Mouse (Mus musculus) heart, embryonic 11.5 days (tissue): Measurements from ENCODE around the gene Hdac9. TPM values are rescaled to one million over a fixed set of nuclear protein-coding genes. Genes with fewer than 3 reads are reported as not detected.
A peak's percentile ranks its signal among the peaks of the same experiment; 100 is the strongest.

Experiments
- ATAC-seq: fragments of 200-750 bp; cut with Nextera tagmentation; replicated peaks from 2 replicates; pipeline ENCODE4 v1.8.0; 2017; ENCODE audit warnings: moderate library complexity; ENCODE audit not compliant: insufficient number of reproducible peaks, low FRiP score, low TSS enrichment
- H3K27ac ChIP-seq: fragments of 300-500 bp; sonication (generic); 2 replicates; pipeline ENCODE4 v1.5.1; 2014; ENCODE audit warnings: mild to moderate bottlenecking, low read depth, low read length
- H3K27me3 ChIP-seq: fragments of 300-500 bp; sonication (generic); 2 replicates; pipeline ENCODE4 v1.6.1; 2014; ENCODE audit warnings: mild to moderate bottlenecking, low read length, mixed read lengths; ENCODE audit not compliant: control insufficient read depth, insufficient read depth
- H3K36me3 ChIP-seq: fragments of 300-500 bp; sonication (generic); 2 replicates; pipeline ENCODE4 v1.6.1; 2014; ENCODE audit warnings: mild to moderate bottlenecking, low read length, moderate library complexity, mixed read lengths; ENCODE audit not compliant: control insufficient read depth, insufficient read depth
- H3K4me1 ChIP-seq: fragments of 300-500 bp; sonication (generic); 2 replicates; pipeline ENCODE4 v1.6.1; 2014; ENCODE audit warnings: low read length; ENCODE audit not compliant: control insufficient read depth, insufficient read depth
- H3K4me2 ChIP-seq: fragments of 300-500 bp; sonication (generic); 2 replicates; pipeline ENCODE4 v1.6.1; 2014; ENCODE audit warnings: mild to moderate bottlenecking, moderate library complexity
- H3K4me3 ChIP-seq: fragments of 300-500 bp; sonication (generic); 2 replicates; pipeline ENCODE4 v1.5.1; 2014; ENCODE audit warnings: low read depth, low read length
- H3K9ac ChIP-seq: fragments of 300-500 bp; sonication (generic); 2 replicates; pipeline ENCODE4 v1.6.1; 2014; ENCODE audit warnings: mild to moderate bottlenecking, low read depth, low read length, moderate library complexity
- H3K9me3 ChIP-seq: fragments of 300-500 bp; sonication (generic); replicated peaks from 2 replicates; pipeline ENCODE4 v1.6.1; 2016; ENCODE audit warnings: low read length; ENCODE audit not compliant: control insufficient read depth
- WGBS: fragments of 180-500 bp; shearing (Covaris S2); extraction: QIAGEN DNeasy Blood & Tissue Kit; methylation state at CpG from one replicate; pipeline ENCODE4 v1.1.7; 2014; ENCODE audit not compliant: insufficient replicate concordance; 5-methylcytosine and 5-hydroxymethylcytosine counted together
- polyA plus RNA-seq: library from polyadenylated mRNA; unstranded; fragments of >200 nt; fragmentation: Nextera tagmentation; extraction: Ambion mirVana; gene quantifications from 2 replicates; pipeline ENCODE4 v1.2.1, GENCODE M21; 2014

The Hdac9 gene
- polyA plus RNA-seq, 1 experiment from 2014 or later, result 29.3 TPM

- H3K4me3 ChIP-seq, result no peak overlapping the region
- no peaks in the 10 kb centered on the region for H3K9me3 ChIP-seq
- no peak overlapping the region for H3K4me2 ChIP-seq
- H3K9ac ChIP-seq, result no peak overlapping the region
- no peak overlapping the region for H3K27ac ChIP-seq
- H3K27me3 ChIP-seq, result no peaks in the 10 kb centered on the region
- H3K4me1 ChIP-seq, result no peaks in the 10 kb centered on the region
- no peak for ATAC-seq
- no peaks in the 10 kb centered on the region for H3K36me3 ChIP-seq
- whole genome bisulfite sequencing, result 30% methylated on average over 4 of the region's 4 CpGs
Observed at GRCm38 (mm10) chr12:34587171-34587570, 329.7 kb downstream of the Hdac9 start.

- Histone ChIP-seq H3K27ac (no peak overlapping the region), H3K4me3 (no peak overlapping the region), H3K9me3 (no peaks in the 10 kb centered on the region), H3K4me2 (no peak overlapping the region), H3K9ac (no peak overlapping the region), H3K27me3 (no peaks in the 10 kb centered on the region), H3K4me1 (no peaks in the 10 kb centered on the region), H3K36me3 (no peaks in the 10 kb centered on the region)
- ATAC-seq, result no peak
- WGBS, result 85% methylated on average over 4 of the region's 4 CpGs
Observed at GRCm38 (mm10) chr12:34582522-34582921, 334.4 kb downstream of the Hdac9 start.

- Histone ChIP-seq H3K27me3 (no peaks in the 10 kb centered on the region), H3K36me3 (no peaks in the 10 kb centered on the region), H3K9me3 (no peaks in the 10 kb centered on the region), H3K4me1 (no peaks in the 10 kb centered on the region), H3K27ac (peak overlapping the region; percentile 46; the same call in 1 of the 2 replicates), H3K4me2 (no peak overlapping the region), H3K4me3 (no peak overlapping the region), H3K9ac (no peak overlapping the region)
- WGBS, result 37% methylated on average over 1 of the region's 1 CpGs
- no peak for ATAC-seq
Observed at GRCm38 (mm10) chr12:34579220-34579619, 337.7 kb downstream of the Hdac9 start.

- 97% methylated on average over 1 of the region's 1 CpGs for WGBS
- no peaks in the 10 kb centered on the region for H3K27me3 ChIP-seq
- H3K9me3 ChIP-seq, result no peaks in the 10 kb centered on the region
- no peaks in the 10 kb centered on the region for H3K36me3 ChIP-seq
- no peak overlapping the region for H3K9ac ChIP-seq
- H3K4me1 ChIP-seq, result no peaks in the 10 kb centered on the region
- no peak overlapping the region for H3K4me2 ChIP-seq
- H3K27ac ChIP-seq, result no peak overlapping the region
- H3K4me3 ChIP-seq, result no peak overlapping the region
- no peak for ATAC-seq
Observed at GRCm38 (mm10) chr12:34571069-34571468, 345.8 kb downstream of the Hdac9 start.

GRCm38 (mm10) chr12:34569472-34569871 is 347.4 kb downstream of the Hdac9 start:
- Histone ChIP-seq H3K9me3 (no peaks in the 10 kb centered on the region), H3K4me1 (no peaks in the 10 kb centered on the region), H3K27ac (no peak overlapping the region), H3K27me3 (no peaks in the 10 kb centered on the region), H3K9ac (no peak overlapping the region), H3K4me3 (no peak overlapping the region), H3K36me3 (no peaks in the 10 kb centered on the region), H3K4me2 (no peak overlapping the region)
- 85% methylated on average over 3 of the region's 3 CpGs for WGBS
- no peak for ATAC-seq

- 76% methylated on average over 3 of the region's 3 CpGs for WGBS
- ATAC-seq, result no peak
Observed at GRCm38 (mm10) chr12:34569052-34569451, 347.8 kb downstream of the Hdac9 start.

GRCm38 (mm10) chr12:34562331-34562730 is 354.6 kb downstream of the Hdac9 start:
- Histone ChIP-seq H3K9ac (no peak overlapping the region), H3K4me3 (no peak overlapping the region), H3K4me1 (no peaks in the 10 kb centered on the region), H3K27ac (no peak overlapping the region), H3K9me3 (no peaks in the 10 kb centered on the region), H3K36me3 (no peaks in the 10 kb centered on the region), H3K4me2 (no peak overlapping the region), H3K27me3 (no peaks in the 10 kb centered on the region)
- ATAC-seq, result no peak
- WGBS, result 66% methylated on average over 2 of the region's 2 CpGs

More at GRCm38 (mm10) chr12:34569052-34569451, 347.8 kb downstream of the Hdac9 start:
- Histone ChIP-seq H3K4me3 (no peak overlapping the region), H3K9me3 (no peaks in the 10 kb centered on the region), H3K27me3 (no peaks in the 10 kb centered on the region), H3K27ac (no peak overlapping the region), H3K4me1 (no peaks in the 10 kb centered on the region), H3K9ac (no peak overlapping the region), H3K4me2 (no peak overlapping the region), H3K36me3 (no peaks in the 10 kb centered on the region)

GRCm38 (mm10) chr12:34559001-34559400 is 357.9 kb downstream of the Hdac9 start:
- H3K9ac ChIP-seq, result no peak overlapping the region
- no peaks in the 10 kb centered on the region for H3K27me3 ChIP-seq
- no peaks in the 10 kb centered on the region for H3K36me3 ChIP-seq
- H3K4me1 ChIP-seq, result 0 out of 2 replicates have a peak, but pooled peaks cover 2% of the 10 kb centered on the region
- no peak overlapping the region for H3K4me2 ChIP-seq
- no peak for ATAC-seq
- WGBS, result 62% methylated on average over 5 of the region's 5 CpGs
- no peaks in the 10 kb centered on the region for H3K9me3 ChIP-seq
- no peak overlapping the region for H3K4me3 ChIP-seq
- H3K27ac ChIP-seq, result no peak overlapping the region

- ATAC-seq, result no peak
- no peak overlapping the region for H3K4me3 ChIP-seq
Observed at GRCm38 (mm10) chr12:34554803-34555202, 362.1 kb downstream of the Hdac9 start.

More at GRCm38 (mm10) chr12:34554803-34555202, 362.1 kb downstream of the Hdac9 start:
- no peaks in the 10 kb centered on the region for H3K36me3 ChIP-seq
- no peaks in the 10 kb centered on the region for H3K27me3 ChIP-seq
- no peak overlapping the region for H3K4me2 ChIP-seq
- H3K27ac ChIP-seq, result no peak overlapping the region
- H3K4me1 ChIP-seq, result 0 out of 2 replicates have a peak, but pooled peaks cover 2% of the 10 kb centered on the region
- H3K9me3 ChIP-seq, result no peaks in the 10 kb centered on the region
- H3K9ac ChIP-seq, result no peak overlapping the region
